Mouse (Mus musculus): ENCODE measurements around the gene Aqp2. TPM values are rescaled to one million over a fixed set of nuclear protein-coding genes. Genes with fewer than 3 reads are reported as not detected.

Aqp2 gene
- not detected for total RNA-seq (2021)
- long read RNA-seq: 0 reads

- no peak for DNase-seq (ENCODE audit: low spot score in 2 of 2)
Measured at GRCm38 (mm10) chr15:99578802-99579485, at the start of gene Aqp2. Gene Aqp2, plus strand, starts transcription at chr15:99579055.

GRCm38 (mm10) chr15:99531146-99531545 lies 47.7 kb upstream of the Aqp2 start:
- no peak for DNase-seq (ENCODE audit: low spot score in 2 of 2)

- DNase-seq (ENCODE audit: low spot score in 2 of 2): no peak
Measured at GRCm38 (mm10) chr15:99532023-99532422, 46.8 kb upstream of the Aqp2 start.

GRCm38 (mm10) chr15:99536889-99537862 lies 41.7 kb upstream of the Aqp2 start:
- no peak for DNase-seq (ENCODE audit: low spot score in 2 of 2)

GRCm38 (mm10) chr15:99539891-99540290 lies 39.0 kb upstream of the Aqp2 start:
- DNase-seq (ENCODE audit: low spot score in 2 of 2): no peak

GRCm38 (mm10) chr15:99544047-99544446 lies 34.8 kb upstream of the Aqp2 start:
- no peak for DNase-seq (ENCODE audit: low spot score in 2 of 2)

- peak in 1 of 2 experiments; percentile 11 for DNase-seq (ENCODE audit: low spot score in 2 of 2)
Measured at GRCm38 (mm10) chr15:99546596-99546995, 32.3 kb upstream of the Aqp2 start.

GRCm38 (mm10) chr15:99547732-99548131 lies 31.1 kb upstream of the Aqp2 start:
- no peak for DNase-seq (ENCODE audit: low spot score in 2 of 2)

- DNase-seq (ENCODE audit: low spot score in 2 of 2): no peak
Measured at GRCm38 (mm10) chr15:99549901-99550300, 29.0 kb upstream of the Aqp2 start.

- DNase-seq (ENCODE audit: low spot score in 2 of 2): no peak
Measured at GRCm38 (mm10) chr15:99553767-99554166, 25.1 kb upstream of the Aqp2 start.

- no peak for DNase-seq (ENCODE audit: low spot score in 2 of 2)
Measured at GRCm38 (mm10) chr15:99558947-99559346, 19.9 kb upstream of the Aqp2 start.

GRCm38 (mm10) chr15:99560246-99560645 lies 18.6 kb upstream of the Aqp2 start:
- no peak for DNase-seq (ENCODE audit: low spot score in 2 of 2)

GRCm38 (mm10) chr15:99567371-99567770 lies 11.5 kb upstream of the Aqp2 start:
- DNase-seq (ENCODE audit: low spot score in 2 of 2): no peak

GRCm38 (mm10) chr15:99568682-99569081 lies 10.2 kb upstream of the Aqp2 start:
- DNase-seq (ENCODE audit: low spot score in 2 of 2): no peak

GRCm38 (mm10) chr15:99569123-99569522 lies 9.7 kb upstream of the Aqp2 start:
- no peak for DNase-seq (ENCODE audit: low spot score in 2 of 2)

GRCm38 (mm10) chr15:99583463-99584344 lies 4.8 kb downstream of the Aqp2 start:
- no peak for DNase-seq (ENCODE audit: low spot score in 2 of 2)

GRCm38 (mm10) chr15:99584407-99585202 lies 5.8 kb downstream of the Aqp2 start:
- no peak for DNase-seq (ENCODE audit: low spot score in 2 of 2)

GRCm38 (mm10) chr15:99585741-99586140 lies 6.9 kb downstream of the Aqp2 start:
- no peak for DNase-seq (ENCODE audit: low spot score in 2 of 2)

- no peak for DNase-seq (ENCODE audit: low spot score in 2 of 2)
Measured at GRCm38 (mm10) chr15:99586525-99586924, 7.7 kb downstream of the Aqp2 start.

GRCm38 (mm10) chr15:99589237-99589636 lies 10.4 kb downstream of the Aqp2 start:
- DNase-seq (ENCODE audit: low spot score in 2 of 2): no peak

Measured in layer of hippocampus, postnatal 10 days (tissue).